Mouse (Mus musculus): ENCODE data around the gene Pold2.

The Pold2 gene

DNA sequence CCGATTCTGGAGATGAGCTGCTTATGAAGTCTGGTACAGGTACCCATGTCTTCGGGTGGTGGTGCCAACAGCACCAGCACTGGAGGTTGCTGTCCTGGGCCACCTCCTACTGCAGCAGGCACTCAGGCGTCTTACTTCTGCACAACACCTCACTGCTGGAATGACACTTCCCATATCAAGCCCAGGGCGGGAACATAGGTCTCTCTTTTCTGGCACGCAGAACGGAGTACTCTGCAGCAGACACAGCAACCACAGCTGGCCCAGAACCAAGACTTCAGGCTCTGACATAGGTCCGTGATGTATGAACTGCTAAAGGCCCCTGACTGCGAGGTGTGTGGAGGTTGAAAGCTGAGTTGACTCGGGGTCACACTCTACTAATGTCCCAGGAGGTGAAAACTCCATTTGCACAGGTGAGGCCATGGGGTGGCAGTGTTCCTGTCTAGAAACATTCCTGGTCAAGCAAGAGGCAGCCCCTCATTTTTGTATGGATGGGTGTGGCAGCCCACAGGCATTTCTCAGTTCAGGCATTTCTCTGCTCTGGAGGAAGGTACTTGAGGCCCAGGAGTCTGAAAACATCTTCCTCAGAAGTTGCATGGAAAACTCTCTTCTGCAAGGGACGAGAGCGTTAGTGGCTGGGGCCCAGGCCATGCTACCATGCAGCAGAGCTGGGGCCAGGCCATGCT lies 49.4 kb downstream of the Pold2 start:
- DNase-seq (ENCODE audit: inconsistent age in 2 of 2, low spot score in 1 of 2), result no peak

DNA sequence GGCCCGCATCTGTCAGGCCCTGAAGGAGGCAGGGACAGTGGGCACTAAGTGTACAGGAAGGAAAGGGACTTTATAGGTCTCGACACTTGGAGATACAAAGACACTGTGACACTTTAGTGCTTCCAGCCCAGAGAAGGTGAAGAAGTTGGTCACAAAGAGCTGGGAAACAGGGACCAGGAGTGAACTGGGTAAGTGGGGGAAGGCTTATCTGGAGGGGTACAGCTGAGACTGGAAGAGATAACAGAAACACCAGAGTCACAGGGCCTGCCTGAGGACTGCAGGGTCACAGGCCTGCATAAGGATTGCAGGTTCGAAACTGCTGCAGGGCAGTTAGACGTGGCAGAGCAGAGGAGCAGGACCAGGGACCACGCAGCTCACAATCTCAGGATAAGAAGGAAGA lies 50.2 kb downstream of the Pold2 start:
- DNase-seq (ENCODE audit: inconsistent age in 2 of 2, low spot score in 1 of 2), result no peak

DNA sequence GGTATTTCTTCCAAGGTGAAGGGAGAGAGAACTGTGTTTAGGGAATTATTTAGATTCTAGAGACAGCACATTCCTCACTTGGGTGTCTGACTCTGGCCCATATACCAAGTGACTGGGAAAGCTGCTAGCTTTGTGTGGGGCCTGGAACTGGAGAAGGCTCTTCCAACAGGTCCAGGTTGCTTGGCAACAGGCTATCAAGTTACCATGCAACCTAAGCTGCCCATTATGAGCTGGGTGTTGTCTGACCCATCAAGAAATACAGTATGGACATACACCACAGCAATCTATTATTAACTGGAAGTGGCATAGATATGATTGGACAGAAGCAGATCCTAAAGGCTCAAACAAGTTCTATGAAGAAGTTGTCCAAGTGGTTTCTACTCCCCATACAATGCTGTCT lies 52.7 kb downstream of the Pold2 start:
- DNase-seq (ENCODE audit: inconsistent age in 2 of 2, low spot score in 1 of 2), result no peak

All from adrenal gland, adult (tissue).